Mouse (Mus musculus) liver, embryonic 14.5 days (tissue): Measurements from ENCODE around the gene Ttc9. TPM values are rescaled to one million over a fixed set of nuclear protein-coding genes. Genes with fewer than 3 reads are reported as not detected.

Experiments used
- ATAC-seq: fragments of 200-750 bp; cut with Nextera tagmentation; 2 replicates; pipeline ENCODE4 v1.8.0; 2017; ENCODE audit warnings: moderate number of reproducible peaks, mild to moderate bottlenecking, moderate library complexity; ENCODE audit not compliant: insufficient read depth
- DNase-seq, 3 experiments: peaks; one replicate each; pipeline ENCODE4 v3.0.0-alpha.2; 2012 to 2013; ENCODE audit warnings: low read depth in 3 of 3, low spot score in 3 of 3
- H3K27ac ChIP-seq: fragments of 300-500 bp; sonication (generic); 2 replicates; pipeline ENCODE4 v1.5.1; 2014; ENCODE audit warnings: moderate library complexity, mild to moderate bottlenecking, control low read depth, inconsistent platforms
- H3K27me3 ChIP-seq: fragments of 300-500 bp; sonication (generic); 2 replicates; pipeline ENCODE4 v1.6.1; 2014; ENCODE audit warnings: mild to moderate bottlenecking, low read length, moderate library complexity; ENCODE audit not compliant: control insufficient read depth, insufficient read depth
- H3K36me3 ChIP-seq: fragments of 300-500 bp; sonication (generic); replicated peaks from 2 replicates; pipeline ENCODE4 v1.6.1; 2014; ENCODE audit warnings: low read depth; ENCODE audit not compliant: control insufficient read depth, insufficient read depth
- H3K4me1 ChIP-seq, 2 experiments: fragments of 200-500 bp in 1 of 2; fragments of 300-500 bp in 1 of 2; sonication (generic) in 1 of 2; replicated peaks; 2 replicates each; pipeline ENCODE4 v1.6.1; 2012 to 2014; ENCODE audit warnings: antibody characterized with exemption in 1 of 2, inconsistent platforms in 1 of 2, low read length in 1 of 2; ENCODE audit not compliant: control insufficient read depth in 2 of 2, insufficient read depth in 2 of 2
- H3K4me2 ChIP-seq: fragments of 300-500 bp; sonication (generic); 2 replicates; pipeline ENCODE4 v1.6.1; 2014; ENCODE audit warnings: low read depth, mild to moderate bottlenecking, control low read depth, moderate library complexity
- H3K4me3 ChIP-seq, 2 experiments: fragments of 200-500 bp in 1 of 2; fragments of 300-500 bp in 1 of 2; sonication (generic) in 1 of 2; 2 replicates each; pipeline ENCODE4 v1.5.1; 2012 to 2014; ENCODE audit warnings: low read depth in 2 of 2, low read length in 2 of 2, mild to moderate bottlenecking in 2 of 2, control low read depth in 1 of 2, inconsistent platforms in 1 of 2, moderate library complexity in 1 of 2; ENCODE audit not compliant: insufficient read depth in 1 of 2
- H3K9ac ChIP-seq: fragments of 300-500 bp; sonication (generic); replicated peaks from 2 replicates; pipeline ENCODE4 v1.6.1; 2014; ENCODE audit warnings: mild to moderate bottlenecking, control low read depth, moderate library complexity
- H3K9me3 ChIP-seq: fragments of 300-500 bp; sonication (generic); 2 replicates; pipeline ENCODE4 v1.6.1; 2016; ENCODE audit warnings: low read length, mixed read lengths; ENCODE audit not compliant: control insufficient read depth
- CTCF ChIP-seq: IDR thresholded peaks from 2 replicates; pipeline ENCODE4 v1.5.1; 2016; ENCODE audit warnings: antibody characterized with exemption, low read depth, control low read depth
- EP300 ChIP-seq: IDR thresholded peaks from 2 replicates; pipeline ENCODE4 v1.6.1; 2016; ENCODE audit warnings: antibody characterized with exemption, low read depth
- WGBS: fragments of 180-500 bp; shearing (Covaris S2); extraction: QIAGEN DNeasy Blood & Tissue Kit; methylation state at CpG from one replicate; pipeline ENCODE4 v1.1.7; 2014; ENCODE audit not compliant: insufficient replicate concordance; 5-methylcytosine and 5-hydroxymethylcytosine counted together
- polyA plus RNA-seq, 2 experiments: library from polyadenylated mRNA; depleted of rRNA in 1 of 2; stranded (reverse) in 1 of 2; unstranded in 1 of 2; fragments of >200 nt; fragmentation: Nextera tagmentation in 1 of 2; extraction: Ambion mirVana in 1 of 2; gene quantifications; 2 replicates each; pipeline versions ENCODE4 v1.2.1 to v1.2.3; 2012 to 2014

Ttc9 gene
- polyA plus RNA-seq, 2 experiments = 0.02 to 0.05 TPM

GRCm38 (mm10) chr12:81626226-81626861 is 4.7 kb upstream of the Ttc9 start:
- H3K27ac ChIP-seq = no peak overlapping the region
- TF ChIP-seq CTCF (no peak), EP300 (no peak)

GRCm38 (mm10) chr12:81627426-81627825 is 3.6 kb upstream of the Ttc9 start:
- no peaks in the 10 kb centered on the region for H3K9me3 ChIP-seq
- no peak overlapping the region for H3K4me2 ChIP-seq
- H3K9ac ChIP-seq = no peak overlapping the region
- DNase-seq (no peak), ATAC-seq (no peak)
- no peak overlapping the region for H3K27ac ChIP-seq
- peaks cover 0 to 2% of the 10 kb centered on the region in 2 experiments; a peak in 2 of 4 replicates for H3K4me1 ChIP-seq
- no peaks in the 10 kb centered on the region for H3K36me3 ChIP-seq
- 67% methylated on average over 6 of the region's 6 CpGs for WGBS
- H3K27me3 ChIP-seq = peaks cover 34% of the 10 kb centered on the region
- no peak for TF ChIP-seq EP300
- TF ChIP-seq CTCF = no peak
- H3K4me3 ChIP-seq = no peak overlapping the region

More at GRCm38 (mm10) chr12:81626226-81626861, 4.7 kb upstream of the Ttc9 start:
- H3K36me3 ChIP-seq = no peaks in the 10 kb centered on the region
- ATAC-seq (no peak), DNase-seq (no peak)
- peaks cover 0 to 2% of the 10 kb centered on the region in 2 experiments; a peak in 2 of 4 replicates for H3K4me1 ChIP-seq
- no peak overlapping the region for H3K4me3 ChIP-seq
- no peak overlapping the region for H3K4me2 ChIP-seq
- H3K27me3 ChIP-seq = peaks cover 23% of the 10 kb centered on the region
- WGBS = 49% methylated on average over 12 of the region's 12 CpGs
- H3K9me3 ChIP-seq = no peaks in the 10 kb centered on the region
- H3K9ac ChIP-seq = no peak overlapping the region

- ATAC-seq = no peak
- no peak overlapping the region for H3K4me2 ChIP-seq
- peaks cover 40% of the 10 kb centered on the region for H3K27me3 ChIP-seq
- no peak overlapping the region for H3K4me3 ChIP-seq
- H3K36me3 ChIP-seq = no peaks in the 10 kb centered on the region
- no peaks in the 10 kb centered on the region for H3K9me3 ChIP-seq
- H3K9ac ChIP-seq = no peak overlapping the region
- no peak overlapping the region for H3K27ac ChIP-seq
- WGBS = 53% methylated on average over 4 of the region's 4 CpGs
- no peak for TF ChIP-seq EP300
- no peak for TF ChIP-seq CTCF
- H3K4me1 ChIP-seq = peaks cover 0 to 2% of the 10 kb centered on the region in 2 experiments; a peak in 2 of 4 replicates
- no peak for DNase-seq
Observed at GRCm38 (mm10) chr12:81628091-81628490, 3.0 kb upstream of the Ttc9 start.

GRCm38 (mm10) chr12:81630520-81630914 is 532 bp upstream of the Ttc9 start:
- H3K4me3 ChIP-seq = no peak overlapping the region
- no peak for DNase-seq
- H3K4me1 ChIP-seq = peaks cover 0 to 2% of the 10 kb centered on the region in 2 experiments; a peak in 2 of 4 replicates
- peak overlapping the region; percentile 50 for H3K4me2 ChIP-seq
- WGBS = 4% methylated on average over 16 of the region's 16 CpGs
- no peaks in the 10 kb centered on the region for H3K36me3 ChIP-seq
- H3K27ac ChIP-seq = no peak overlapping the region
- H3K9me3 ChIP-seq = no peaks in the 10 kb centered on the region
- no peak for ATAC-seq
- TF ChIP-seq EP300 (no peak), CTCF (no peak)
- no peak overlapping the region for H3K9ac ChIP-seq
- peaks cover 40% of the 10 kb centered on the region for H3K27me3 ChIP-seq

- Histone ChIP-seq H3K4me3 (peak overlapping the region; percentile 14 to 32; a peak in 3 of 4 replicates), H3K9ac (no peak overlapping the region), H3K27ac (no peak overlapping the region), H3K9me3 (no peaks in the 10 kb centered on the region), H3K27me3 (peaks cover 40% of the 10 kb centered on the region), H3K4me2 (peak overlapping the region; percentile 50), H3K36me3 (no peaks in the 10 kb centered on the region), H3K4me1 (peaks cover 0 to 2% of the 10 kb centered on the region in 2 experiments; a peak in 2 of 4 replicates)
- ATAC-seq (no peak), DNase-seq (no peak)
- 3% methylated on average over 29 of the region's 31 CpGs for WGBS
- no peak for TF ChIP-seq CTCF
- no peak for TF ChIP-seq EP300
Observed at GRCm38 (mm10) chr12:81631661-81632401, 782 bp downstream of the Ttc9 start.
